16 mouse cellular contexts compared by ENCODE assay signal in genomic region chrX:140539111-140539680, GRCm38 (mm10).
DNase-seq lines count a peak whose midpoint lies in the region; ATAC-seq and TF ChIP-seq lines count a peak whose summit lies in the region.
"Had no signal": no experiment of that assay in that cellular context is flagged by ENCODE, and none has a peak within 500 bp of the region (broad histone marks: within the 10 kb centered on the region; RNA-seq: fewer than 3 reads in every experiment).

No protein-coding gene starts in this region.

- no peak for DNase-seq in heart, postnatal 0 days (ENCODE audit: low spot score)
- no peak for DNase-seq in heart, embryonic 10.5 days (ENCODE audit: low spot score)
- DNase-seq in lung, postnatal 0 days (ENCODE audit: low spot score): peak; percentile 36
- DNase-seq in lung, adult 2 months: no peak
- DNase-seq in induced T-regulatory cell, adult 2 months (ENCODE audit: low read depth): peak; percentile 55
- peak; percentile 54 for DNase-seq in splenic B cell, adult 2 months (ENCODE audit: low read depth, low spot score)
- DNase-seq in adrenal gland, adult 8-10 months: no peak
- DNase-seq: cerebellum, adult 11-12 months; forebrain, postnatal 0 days; gastrocnemius, postnatal 14 days; heart, postnatal 36 days; lung, postnatal 4 days; right cerebral cortex, postnatal 14 days had no signal

- H3K27ac ChIP-seq in heart, postnatal 0 days (ENCODE audit: low read depth): peak overlapping the region; percentile 66
- H3K27ac ChIP-seq in heart, embryonic 10.5 days: no peak overlapping the region
- H3K27ac ChIP-seq in lung, postnatal 0 days (ENCODE audit: low read length): peak overlapping the region; percentile 75
- H3K27ac ChIP-seq: liver, embryonic 12.5 days; midbrain, embryonic 15.5 days had no signal

- TF ChIP-seq POLR2A in lung, adult 2 months (IDR thresholded peaks at IDR 0.05; ENCODE audit: borderline replicate concordance, extremely low read depth, low read depth, low read length): no peak; the same call in 1 of the 2 replicates

- no peak for ATAC-seq in heart, postnatal 0 days (ENCODE audit: insufficient read depth, low read depth)
- ATAC-seq in lung, postnatal 0 days: no peak
- ATAC-seq: forebrain, postnatal 0 days; liver, embryonic 12.5 days; midbrain, embryonic 15.5 days; Patski had no signal

- H3K4me1 ChIP-seq in heart, postnatal 0 days (ENCODE audit: control insufficient read depth, insufficient read depth): 0 out of 2 replicates have a peak, but pooled peaks cover 13% of the 10 kb centered on the region
- no peaks in the 10 kb centered on the region; the same call in 1 of the 2 replicates for H3K4me1 ChIP-seq in heart, embryonic 10.5 days
- no peaks in the 10 kb centered on the region; the same call in 1 of the 2 replicates for H3K4me1 ChIP-seq in lung, postnatal 0 days (ENCODE audit: insufficient read depth, low read depth, low read length)
- peaks cover 19% of the 10 kb centered on the region for H3K4me1 ChIP-seq in lung, adult 2 months (ENCODE audit: control insufficient read depth, insufficient read depth, low read length)

- no peak overlapping the region for H3K4me2 ChIP-seq in heart, postnatal 0 days (ENCODE audit: low read depth, low read length)
- H3K4me2 ChIP-seq in lung, postnatal 0 days (replicated peaks; ENCODE audit: low read depth, low read length): no peak overlapping the region
- H3K4me2 ChIP-seq: liver, embryonic 12.5 days; midbrain, embryonic 15.5 days had no signal

- H3K27me3 ChIP-seq in heart, postnatal 0 days (ENCODE audit: control insufficient read depth, insufficient read depth, low read length): no peaks in the 10 kb centered on the region
- peaks cover 31% of the 10 kb centered on the region for H3K27me3 ChIP-seq in heart, embryonic 10.5 days (ENCODE audit: insufficient read depth, poor library complexity, severe bottlenecking)
- no peaks in the 10 kb centered on the region for H3K27me3 ChIP-seq in lung, postnatal 0 days (replicated peaks; ENCODE audit: insufficient read depth, low read length)
- no peaks in the 10 kb centered on the region for H3K27me3 ChIP-seq in splenic B cell, adult 2 months (ENCODE audit: control insufficient read depth, insufficient read depth, low read length, poor library complexity, severe bottlenecking)

- WGBS in heart, postnatal 0 days: 66% methylated on average over 3 of the region's 3 CpGs
- WGBS in heart, embryonic 10.5 days: 84% methylated on average over 3 of the region's 3 CpGs
- 58% methylated on average over 3 of the region's 3 CpGs for whole genome bisulfite sequencing in lung, postnatal 0 days
- WGBS in lung, adult 2 months: 65% methylated on average over 3 of the region's 3 CpGs

- no peaks in the 10 kb centered on the region for H3K36me3 ChIP-seq in heart, postnatal 0 days (replicated peaks; ENCODE audit: control insufficient read depth, insufficient read depth, low read length)
- H3K36me3 ChIP-seq in heart, embryonic 10.5 days: peaks cover 8% of the 10 kb centered on the region; the same call in 1 of the 2 replicates
- H3K36me3 ChIP-seq in lung, postnatal 0 days (ENCODE audit: insufficient read depth, low read length): 0 out of 2 replicates have a peak, but pooled peaks cover 4% of the 10 kb centered on the region
- peaks cover 8% of the 10 kb centered on the region; the same call in 1 of the 2 replicates for H3K36me3 ChIP-seq in splenic B cell, adult 2 months (ENCODE audit: control insufficient read depth, insufficient read depth, low read length, poor library complexity, severe bottlenecking)
- H3K36me3 ChIP-seq: midbrain, embryonic 15.5 days had no signal

- no peaks in the 10 kb centered on the region for H3K9me3 ChIP-seq in heart, postnatal 0 days (replicated peaks; ENCODE audit: control insufficient read depth, low read length)
- H3K9me3 ChIP-seq in heart, embryonic 10.5 days: no peaks in the 10 kb centered on the region
- H3K9me3 ChIP-seq in lung, postnatal 0 days (ENCODE audit: low read length): no peaks in the 10 kb centered on the region
- H3K9me3 ChIP-seq: liver, embryonic 12.5 days; midbrain, embryonic 15.5 days had no signal

- H3K4me3 ChIP-seq in heart, postnatal 0 days (ENCODE audit: low read depth, low read length): no peak overlapping the region
- H3K4me3 ChIP-seq in heart, embryonic 10.5 days: no peak overlapping the region
- H3K4me3 ChIP-seq in lung, postnatal 0 days (ENCODE audit: low read depth, low read length): no peak overlapping the region
- H3K4me3 ChIP-seq in lung, adult 2 months (replicated peaks; ENCODE audit: extremely low read depth, low read depth, low read length): no peak overlapping the region
- H3K4me3 ChIP-seq: liver, embryonic 12.5 days; midbrain, embryonic 15.5 days had no signal

- H3K9ac ChIP-seq in heart, postnatal 0 days (replicated peaks; ENCODE audit: low read depth, low read length): no peak overlapping the region
- no peak overlapping the region for H3K9ac ChIP-seq in lung, postnatal 0 days (replicated peaks; ENCODE audit: low read depth)
- H3K9ac ChIP-seq: forebrain, postnatal 0 days; liver, embryonic 12.5 days; midbrain, embryonic 15.5 days had no signal

- no peak for TF ChIP-seq CTCF in heart, postnatal 0 days (IDR thresholded peaks at IDR 0.05; ENCODE audit: low read depth)
- TF ChIP-seq CTCF in lung, postnatal 0 days (IDR thresholded peaks at IDR 0.05): no peak
- TF ChIP-seq CTCF in lung, adult 2 months (IDR thresholded peaks at IDR 0.05; ENCODE audit: insufficient read depth, low read length): no peak

- no peak for TF ChIP-seq EP300 in heart, postnatal 0 days (IDR thresholded peaks at IDR 0.05; ENCODE audit: low read depth)
- no peak for TF ChIP-seq EP300 in lung, postnatal 0 days (IDR thresholded peaks at IDR 0.05)

Comparison
In these comparisons a context has a peak if more than half of its experiments do, and no peak if none do; other contexts are left out.
1. DNase-seq: peak in lung, postnatal 0 days (single experiment), induced T-regulatory cell, adult 2 months (single experiment) and splenic B cell, adult 2 months (single experiment); none in heart, postnatal 0 days (single experiment), heart, embryonic 10.5 days (single experiment), lung, adult 2 months (single experiment) and adrenal gland, adult 8-10 months (single experiment).